Mouse (Mus musculus) cortical plate, adult 2 months (tissue): ENCODE results near the gene D7Ertd443e.

Source experiments
- CTCF ChIP-seq: fragments of 200-500 bp; IDR thresholded peaks from 2 replicates; pipeline ENCODE4 v1.5.1; 2011; ENCODE audit warnings: mild to moderate bottlenecking, control low read depth, low read length; ENCODE audit not compliant: insufficient read depth; ENCODE audit errors: extremely low read depth
- POLR2A ChIP-seq: fragments of 200-500 bp; IDR thresholded peaks from 2 replicates; pipeline ENCODE4 v1.6.1; 2011; ENCODE audit warnings: mild to moderate bottlenecking, low read length, control low read depth; ENCODE audit not compliant: insufficient read depth; ENCODE audit errors: extremely low read depth

- no peak for TF ChIP-seq CTCF
- no peak for TF ChIP-seq POLR2A
These were observed 11.3 kb upstream of the D7Ertd443e start for GRCm38 (mm10) chr7:134396769-134397168.
